Mouse (Mus musculus): ENCODE data around the gene Ccdc141.

Gene Ccdc141

DNA sequence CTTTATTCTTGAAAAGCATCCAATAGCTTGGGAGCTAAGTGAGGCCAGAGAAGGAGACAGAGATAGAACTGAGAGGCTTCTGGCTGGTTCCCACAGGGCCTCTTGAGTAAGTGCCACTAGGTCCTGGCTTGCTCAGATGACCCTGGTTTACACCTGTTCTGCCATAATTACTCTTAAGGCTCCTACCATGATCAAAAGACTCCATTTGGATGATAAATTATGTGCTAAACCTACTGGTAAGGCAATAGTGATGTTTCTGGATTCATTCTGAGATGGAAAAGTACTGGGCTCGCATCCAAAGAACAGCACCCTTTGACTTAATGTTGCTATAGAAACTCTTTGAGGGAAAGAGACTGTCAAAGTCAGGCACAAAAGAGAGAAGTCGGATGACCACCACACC is 3.9 kb upstream of the Ccdc141 start:
- DNase-seq (ENCODE audit: low spot score in 2 of 2): no peak

DNA sequence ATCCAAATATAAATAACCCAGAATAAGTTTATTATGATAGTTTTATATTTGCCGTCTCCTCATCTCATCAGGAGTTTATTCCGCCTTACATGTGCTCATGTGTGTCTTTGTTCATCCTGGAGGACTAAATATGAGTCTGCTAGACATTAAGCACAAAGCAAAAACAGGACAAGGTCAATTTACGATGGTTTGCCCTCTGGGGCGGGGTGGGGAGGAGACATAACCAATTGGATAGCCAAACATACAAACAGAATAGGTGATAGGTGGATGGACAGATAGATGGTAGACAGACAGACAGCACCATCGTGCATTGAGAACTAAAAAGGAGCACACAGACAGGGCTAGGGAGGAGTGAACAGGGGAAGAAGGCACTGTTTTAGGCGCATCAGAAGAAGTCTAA is 3.4 kb upstream of the Ccdc141 start:
- DNase-seq (ENCODE audit: low spot score in 2 of 2): no peak

DNA sequence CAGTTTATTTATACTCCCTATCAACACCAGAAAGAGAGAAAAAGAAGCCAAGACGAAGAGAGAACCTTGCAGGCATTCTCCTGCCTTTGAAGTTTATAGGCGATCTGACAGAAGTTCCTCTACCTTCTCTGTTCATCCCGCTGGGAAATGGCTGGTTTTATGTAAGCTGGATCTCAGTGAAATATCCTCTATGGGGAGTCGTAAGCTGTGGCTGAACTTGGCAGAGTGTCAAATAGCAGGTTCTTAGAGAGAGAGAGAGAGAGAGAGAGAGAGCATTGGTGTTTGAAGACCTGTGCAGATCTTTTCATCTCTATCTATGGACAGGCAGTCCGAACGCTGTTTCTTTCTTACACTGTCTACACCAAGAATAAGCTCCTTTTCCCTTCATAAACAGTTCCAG is 2.9 kb upstream of the Ccdc141 start:
- no peak for DNase-seq (ENCODE audit: low spot score in 2 of 2)

DNA sequence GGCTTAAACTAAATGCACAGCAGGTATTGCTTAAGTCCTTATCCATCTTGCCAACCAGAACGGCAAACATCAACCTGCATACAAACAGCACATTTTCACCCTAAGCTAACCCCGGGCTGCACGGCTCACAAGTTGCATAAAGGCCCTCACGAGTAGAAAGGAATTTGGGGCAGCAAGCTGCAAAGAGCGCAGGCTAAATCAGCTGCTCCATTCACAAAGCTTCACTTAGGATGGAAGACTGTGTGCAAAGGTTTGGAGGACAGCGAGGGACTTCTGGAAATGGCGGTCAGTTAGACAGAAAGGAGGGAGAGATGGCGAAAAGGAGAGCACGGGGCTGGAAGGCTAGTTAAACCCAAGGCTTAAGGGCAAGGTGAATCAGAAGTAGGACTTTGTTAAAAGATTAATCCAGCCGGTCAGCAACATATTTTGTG is 1.8 kb upstream of the Ccdc141 start:
- no peak for DNase-seq (ENCODE audit: low spot score in 2 of 2)

DNA sequence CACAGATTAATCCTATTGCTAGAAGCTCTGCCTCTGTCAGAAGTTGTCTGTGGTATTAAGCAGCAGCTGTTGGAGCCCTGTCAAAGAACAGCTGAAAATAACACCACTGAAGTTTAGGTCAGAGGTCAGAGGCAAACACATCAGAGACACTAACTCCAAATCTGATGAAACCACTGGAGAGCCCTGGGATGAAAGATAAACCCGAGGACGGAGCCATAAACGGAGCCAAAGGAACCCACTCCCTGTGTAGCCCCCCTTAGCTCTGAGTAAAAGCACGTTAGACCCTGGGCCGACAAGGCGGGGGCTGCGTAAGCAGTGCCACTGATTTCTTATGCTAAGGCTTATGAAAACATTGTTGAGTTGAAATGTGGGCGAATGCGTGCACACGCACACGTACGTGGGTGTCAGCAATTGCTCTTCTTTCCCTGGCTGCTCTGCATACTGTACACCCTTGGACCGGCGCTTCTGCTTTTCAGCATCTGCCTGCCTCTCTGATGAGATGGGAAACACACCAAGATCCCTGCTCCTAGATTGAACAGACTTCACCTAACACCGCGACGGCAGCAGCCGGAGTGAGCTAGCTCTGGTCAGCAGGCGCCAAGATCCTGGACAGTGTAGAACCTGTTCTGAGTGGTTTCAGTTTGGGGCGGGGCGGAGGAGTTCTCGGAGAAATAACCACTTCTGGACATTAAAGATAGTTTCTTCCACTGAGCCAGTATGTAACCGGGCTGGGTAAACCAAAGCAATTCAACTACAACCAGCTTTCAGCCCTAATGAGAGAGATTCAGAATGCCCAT is 1.2 kb upstream of the Ccdc141 start:
- no peak for DNase-seq (ENCODE audit: low spot score in 2 of 2)

DNA sequence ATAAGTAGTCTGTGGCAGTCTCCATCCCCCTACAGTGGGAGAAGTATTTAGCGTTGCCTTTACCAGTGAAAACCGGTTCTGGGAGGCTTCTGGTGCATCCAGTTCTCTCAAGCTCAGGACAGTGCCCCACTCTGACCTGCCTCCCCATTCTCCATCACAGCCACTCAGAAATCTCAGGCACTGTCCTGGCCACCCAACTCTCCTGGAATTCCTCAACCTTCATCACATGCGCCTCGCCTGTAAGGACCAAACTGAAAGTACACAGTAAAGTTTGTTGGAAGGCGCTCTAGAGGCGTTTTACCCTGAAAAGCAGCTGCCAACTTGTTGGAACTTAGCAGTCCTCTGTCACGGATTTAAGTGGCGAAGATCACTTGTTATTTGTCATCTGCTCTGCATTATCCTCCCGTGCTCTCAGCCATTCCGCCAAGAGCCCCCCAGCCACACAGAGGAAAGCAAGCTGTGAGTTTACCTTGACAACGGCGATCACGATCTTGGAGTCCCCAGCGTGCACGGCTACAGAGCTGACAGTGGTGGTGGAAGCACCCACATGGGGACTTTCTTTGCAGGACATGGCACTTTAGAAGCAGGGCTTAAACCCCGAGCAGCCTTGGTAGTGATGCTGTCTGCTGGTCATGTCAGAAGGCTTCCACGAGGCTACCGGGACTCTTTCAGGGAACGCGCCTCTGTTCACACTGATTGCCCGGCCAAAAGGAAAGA is 362 bp downstream of the Ccdc141 start:
- no peak for DNase-seq (ENCODE audit: low spot score in 2 of 2)

DNA sequence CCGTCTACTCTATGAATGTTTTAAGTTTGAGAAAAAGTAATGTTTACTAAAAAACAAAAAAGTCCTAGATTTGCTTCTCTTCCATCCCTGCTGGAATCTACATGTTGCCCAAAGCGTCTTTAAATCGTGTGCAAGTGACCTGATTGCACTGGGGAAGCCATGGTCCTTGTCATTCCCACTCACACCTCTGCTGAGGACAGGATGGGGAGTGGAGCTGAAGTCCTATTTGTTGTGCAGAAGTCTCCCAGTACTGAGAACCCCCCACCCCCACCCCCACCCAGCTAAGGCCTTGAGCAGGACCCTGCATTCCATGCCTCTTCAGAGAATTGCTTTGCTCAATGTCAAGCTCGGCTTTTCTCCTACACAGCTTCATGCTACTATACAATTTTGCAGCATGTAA is 1.2 kb downstream of the Ccdc141 start:
- DNase-seq (ENCODE audit: low spot score in 2 of 2): no peak

DNA sequence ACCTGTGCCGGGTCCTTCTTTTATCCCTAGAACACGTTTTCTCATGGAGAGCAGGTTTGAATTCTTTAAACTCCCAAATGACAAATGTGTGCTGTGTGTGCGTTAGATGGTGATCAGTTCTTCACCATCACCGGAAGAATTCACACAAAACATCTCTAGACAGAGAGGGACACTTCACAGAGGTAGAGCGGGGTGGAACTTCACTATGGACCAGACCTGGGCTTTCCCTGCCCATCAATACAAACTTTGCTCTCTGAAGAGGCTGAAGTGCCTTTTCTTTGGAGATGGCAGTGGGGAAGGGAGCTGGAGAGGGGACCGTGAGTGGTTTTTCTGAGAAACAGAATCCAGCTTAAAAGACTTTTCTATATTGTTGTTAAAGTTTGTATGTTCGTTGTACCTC is 1.7 kb downstream of the Ccdc141 start:
- no peak for DNase-seq (ENCODE audit: low spot score in 2 of 2)

DNA sequence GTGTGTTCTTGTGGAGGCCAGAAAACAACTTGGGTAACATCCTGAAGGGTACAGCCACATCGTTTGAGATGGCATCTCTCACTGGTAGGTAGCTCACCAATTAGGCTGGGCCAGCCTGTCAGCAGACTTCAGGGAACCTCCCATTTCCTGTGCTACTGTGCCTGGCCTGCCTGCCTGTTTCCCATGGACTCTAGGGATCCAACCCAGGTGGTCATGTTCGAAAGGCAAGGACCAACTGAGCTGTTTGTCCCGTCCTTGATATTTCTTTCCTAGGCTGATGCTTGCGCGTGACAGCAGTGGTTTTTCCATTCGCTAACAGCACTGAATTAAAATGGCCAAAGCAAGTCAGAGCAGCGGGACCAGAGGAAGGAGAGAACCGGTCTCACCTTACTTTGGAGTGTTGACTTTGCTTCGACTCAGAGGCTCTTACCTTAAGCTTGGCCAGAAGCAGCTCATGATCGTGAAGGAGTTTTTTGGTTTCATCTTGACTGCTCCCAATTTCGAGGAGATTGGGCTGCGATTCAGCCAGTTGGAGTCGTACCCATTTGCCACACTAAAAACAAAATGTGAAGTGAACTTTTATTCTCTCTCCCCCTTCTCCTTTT is 2.3 kb downstream of the Ccdc141 start:
- DNase-seq (ENCODE audit: low spot score in 2 of 2): no peak

DNA sequence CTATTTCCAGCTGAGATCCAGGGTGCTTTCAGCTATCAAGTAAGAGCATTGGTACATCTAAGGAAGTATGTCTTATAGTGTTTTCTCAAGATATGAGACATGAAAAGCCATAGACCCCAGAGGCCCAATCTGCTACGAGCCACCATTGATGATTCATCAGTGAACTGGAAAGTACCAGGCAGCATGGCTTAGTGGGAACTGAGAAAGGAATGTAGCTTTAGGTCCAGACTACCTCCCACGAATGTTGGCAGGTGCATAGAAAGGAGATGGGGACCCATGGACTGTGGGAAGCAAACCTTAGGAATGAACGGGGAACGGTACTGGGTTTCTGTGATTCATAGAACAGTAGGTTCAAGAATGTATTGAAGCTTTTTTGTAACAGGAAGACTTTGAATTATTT is 4.1 kb downstream of the Ccdc141 start:
- DNase-seq (ENCODE audit: low spot score in 2 of 2): no peak

DNA sequence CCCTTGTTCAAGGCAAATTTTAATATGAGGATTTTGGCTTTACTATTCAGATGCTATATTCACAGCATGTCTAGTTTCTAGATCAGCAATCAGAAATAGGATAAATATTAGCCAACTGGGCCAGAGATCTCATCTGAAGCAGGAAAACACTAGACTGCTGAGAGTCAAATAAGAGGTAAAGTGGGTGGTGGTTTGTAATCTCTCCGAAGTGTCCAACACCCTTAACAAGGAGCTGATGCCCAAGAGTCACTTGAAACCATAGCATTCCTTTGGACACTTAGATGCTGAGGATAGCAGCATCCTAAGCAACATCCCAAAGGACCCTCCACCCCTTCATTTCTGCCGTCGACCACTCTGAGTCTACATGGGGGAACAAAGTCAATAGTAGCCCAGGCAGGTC is 5.8 kb downstream of the Ccdc141 start:
- no peak for DNase-seq (ENCODE audit: low spot score in 2 of 2)

DNA sequence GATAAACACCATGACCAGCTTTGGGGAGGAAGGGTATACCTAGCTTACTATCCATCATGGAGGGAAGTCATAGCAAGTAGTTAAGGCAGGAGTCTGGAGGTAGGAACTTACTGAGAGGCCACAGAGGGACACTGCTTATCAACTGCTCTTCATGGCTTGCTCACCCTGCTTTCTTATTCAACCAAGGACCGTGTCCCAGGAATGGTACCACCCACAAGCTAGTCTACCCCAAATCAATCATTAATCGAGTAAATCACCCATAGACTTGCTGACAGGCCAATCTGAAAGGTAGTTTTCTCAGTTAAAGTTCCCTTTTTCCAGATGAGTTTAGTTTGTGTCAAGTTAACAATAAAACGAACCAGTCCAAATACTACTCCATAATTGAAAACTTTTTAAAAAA is 7.1 kb downstream of the Ccdc141 start:
- no peak for DNase-seq (ENCODE audit: low spot score in 2 of 2)

DNA sequence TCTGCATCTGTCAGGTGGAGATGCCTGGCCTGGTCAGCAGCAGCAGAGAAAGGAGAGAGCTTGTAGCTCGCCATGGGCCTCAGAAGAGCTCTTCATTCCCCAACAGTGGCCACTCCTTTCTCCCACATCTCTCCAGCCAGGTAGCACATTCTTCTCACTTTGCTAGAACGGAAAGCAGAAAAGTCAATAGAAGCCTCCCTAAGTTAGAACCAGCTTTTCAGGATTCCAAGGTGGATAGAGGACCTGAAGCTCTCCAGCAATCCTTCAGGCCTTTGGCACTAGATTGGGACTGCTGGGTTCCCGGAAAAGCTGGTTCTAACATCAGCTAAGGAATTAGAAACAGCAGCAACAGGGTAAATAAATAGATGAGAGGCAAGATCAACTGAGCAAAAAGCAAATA is 8.3 kb downstream of the Ccdc141 start:
- DNase-seq (ENCODE audit: low spot score in 2 of 2): no peak

DNA sequence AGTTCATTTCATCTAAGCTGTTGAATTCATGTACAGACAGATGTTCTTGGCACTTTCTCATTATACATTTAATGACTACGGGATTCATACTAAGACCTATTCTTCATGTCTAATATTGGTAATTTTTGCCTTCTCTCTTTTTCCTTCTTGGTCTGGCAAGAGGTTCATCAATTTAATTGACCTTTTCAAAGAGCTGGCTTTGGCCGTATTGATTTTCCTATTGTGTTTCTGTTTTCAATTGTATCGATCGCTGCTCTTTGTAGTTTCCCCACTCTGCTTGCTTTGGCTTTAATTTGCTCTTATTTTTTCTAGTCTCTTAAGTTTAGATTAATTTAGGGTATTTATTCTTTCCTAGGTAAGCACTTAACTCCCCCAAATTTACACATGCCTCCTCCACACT is 12.9 kb downstream of the Ccdc141 start:
- no peak for DNase-seq (ENCODE audit: low spot score in 2 of 2)

DNA sequence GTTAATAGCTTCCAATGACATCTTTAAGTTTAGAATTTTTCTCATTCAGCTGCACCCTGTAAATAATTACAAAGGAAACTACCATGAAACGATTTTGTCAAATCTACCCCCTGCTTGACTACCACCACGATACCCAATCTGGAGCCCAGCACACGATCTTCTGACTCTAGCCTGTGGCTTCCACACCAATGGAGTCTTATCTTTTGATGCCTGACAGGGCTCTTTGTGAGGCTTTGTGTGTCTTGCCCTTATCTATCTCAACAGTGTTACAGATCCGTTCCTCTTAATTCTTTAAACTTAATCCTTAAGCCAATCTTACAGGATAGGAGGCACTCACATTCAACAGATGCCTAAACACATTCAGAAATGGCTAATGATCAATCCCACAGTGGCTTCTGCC is 16.4 kb downstream of the Ccdc141 start:
- DNase-seq (ENCODE audit: low spot score in 2 of 2): no peak

DNA sequence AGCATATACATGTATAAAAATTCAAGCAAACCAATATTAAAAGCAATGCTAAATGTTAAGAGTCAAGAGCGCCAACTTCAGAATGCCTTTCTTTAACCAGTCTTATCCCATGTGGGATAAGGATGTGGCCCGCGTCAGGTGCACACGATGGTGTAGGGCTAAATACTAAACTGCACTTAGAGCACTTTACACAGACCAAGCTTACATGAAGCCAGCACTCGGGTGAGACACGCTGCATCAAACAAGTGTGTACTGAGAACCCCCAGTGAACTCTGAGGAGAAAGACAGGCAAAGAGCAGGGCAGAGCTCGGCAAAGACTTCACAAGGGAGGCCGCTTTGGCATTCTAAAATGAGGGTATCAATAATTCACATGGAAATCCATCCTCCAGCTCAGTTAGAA is 19.2 kb downstream of the Ccdc141 start:
- DNase-seq (ENCODE audit: low spot score in 2 of 2): no peak

DNA sequence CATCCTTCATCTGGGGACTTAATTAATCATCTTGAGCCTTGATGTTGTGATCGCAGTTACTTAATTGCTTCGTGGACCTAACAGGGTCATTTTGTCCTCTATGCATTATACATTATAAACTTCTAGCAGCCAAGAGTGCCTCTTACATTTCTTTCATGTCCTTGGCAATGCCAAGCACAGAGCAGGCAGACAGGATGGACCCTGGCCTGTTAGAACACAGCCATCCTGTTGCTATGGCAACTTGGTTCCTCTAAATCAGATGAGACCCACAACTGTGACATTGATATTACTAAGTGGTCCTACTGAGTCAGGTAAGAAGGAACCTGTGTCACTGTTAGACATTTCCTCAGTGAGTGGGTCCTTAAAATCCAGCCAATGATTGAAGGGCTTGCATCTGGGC is 20.9 kb downstream of the Ccdc141 start:
- no peak for DNase-seq (ENCODE audit: low spot score in 2 of 2)

DNA sequence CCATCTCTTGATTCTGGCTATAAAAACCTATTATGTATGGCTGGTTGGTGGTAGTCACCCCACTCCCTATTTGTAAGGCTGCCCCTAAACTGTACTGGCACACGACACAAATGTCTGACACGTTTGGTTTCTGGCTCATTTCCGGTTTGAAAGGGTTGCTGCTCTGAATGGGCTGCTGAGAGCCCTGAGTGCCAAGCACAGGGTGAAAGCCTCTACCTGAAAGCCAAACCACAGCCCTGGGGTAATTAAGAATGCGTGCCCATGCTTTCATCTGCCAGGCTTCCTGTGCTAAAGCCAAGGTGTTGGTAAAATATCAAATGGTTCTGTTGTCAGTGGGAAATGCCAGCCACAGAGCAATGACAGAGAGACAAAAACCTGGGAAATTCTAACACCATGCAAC is 22.2 kb downstream of the Ccdc141 start:
- no peak for DNase-seq (ENCODE audit: low spot score in 2 of 2)

DNA sequence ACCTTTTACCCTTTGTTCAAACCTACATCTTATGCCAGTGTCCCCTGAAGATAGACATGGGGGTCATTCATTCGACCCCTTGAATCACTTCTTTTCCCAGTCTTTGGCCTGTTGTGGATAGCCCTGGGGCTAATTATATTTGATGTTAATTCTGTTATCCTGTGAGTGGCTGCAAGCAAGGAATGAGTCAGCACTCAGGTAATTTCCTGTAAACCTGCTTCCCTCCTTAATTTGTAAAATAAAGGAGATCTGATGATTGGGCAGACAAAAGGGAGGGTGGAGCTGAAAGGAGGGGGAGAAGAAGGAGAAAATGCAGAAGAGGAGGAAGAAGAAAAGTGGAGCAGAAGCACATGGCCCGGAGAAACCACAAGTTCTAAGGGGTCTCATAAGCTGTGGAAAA is 23.5 kb downstream of the Ccdc141 start:
- no peak for DNase-seq (ENCODE audit: low spot score in 2 of 2)

DNA sequence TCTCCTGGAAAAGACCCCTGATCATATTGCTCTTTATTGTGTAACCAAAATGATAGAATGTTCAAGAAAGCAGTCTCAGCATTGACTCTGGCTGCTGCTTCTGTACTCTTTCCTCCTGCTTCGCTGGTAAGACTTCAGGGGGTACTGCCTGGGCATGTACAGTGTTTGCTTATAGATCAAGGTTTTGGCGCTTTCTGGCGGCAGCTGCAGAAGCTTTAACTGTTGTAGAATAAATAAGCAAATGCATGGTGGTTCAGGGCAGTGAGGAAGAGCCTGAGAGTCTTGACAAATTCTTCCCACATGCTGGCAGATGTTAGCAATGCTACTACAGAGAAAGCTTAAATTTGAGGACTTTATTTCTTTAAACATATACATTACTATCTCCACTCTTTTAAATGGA is 24.1 kb downstream of the Ccdc141 start:
- no peak for DNase-seq (ENCODE audit: low spot score in 2 of 2)

DNA sequence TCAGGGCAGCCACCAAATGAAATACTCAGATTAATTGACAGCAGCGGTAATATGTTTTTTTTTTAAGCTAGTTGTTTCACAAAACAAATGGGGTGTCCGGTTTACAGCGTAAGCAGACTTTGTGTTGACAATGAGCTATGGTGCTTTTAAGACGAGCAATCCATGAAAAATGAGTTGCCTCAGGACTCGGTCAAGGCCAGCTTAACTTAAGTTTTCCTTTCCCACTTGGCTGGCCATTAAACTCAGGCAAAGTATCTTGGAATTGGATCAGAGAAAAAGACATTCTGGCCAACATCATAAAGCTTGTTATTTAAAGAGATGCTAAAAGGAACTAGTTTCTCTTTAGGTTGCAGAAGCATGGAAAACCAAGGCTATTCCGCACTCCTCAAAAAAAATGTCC is 26.9 kb downstream of the Ccdc141 start:
- no peak for DNase-seq (ENCODE audit: low spot score in 2 of 2)

DNA sequence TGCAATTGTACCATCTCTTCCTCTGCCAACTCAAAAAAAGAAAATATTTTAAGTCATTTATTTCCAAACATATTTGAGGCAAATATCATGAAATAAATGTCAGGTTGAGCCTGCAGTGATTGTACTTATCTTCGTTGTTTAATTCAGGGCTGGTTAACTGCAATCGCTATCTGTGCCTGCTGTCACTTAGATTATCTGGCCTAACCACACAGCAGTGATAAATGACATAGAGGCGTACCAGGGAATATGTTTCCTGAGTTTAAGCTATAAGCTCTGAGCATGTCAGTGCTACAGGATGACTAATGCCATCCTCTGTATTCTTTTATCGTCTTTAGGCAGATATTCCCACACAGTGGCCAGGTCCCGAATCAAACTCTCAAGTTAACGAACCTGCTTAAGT is 31.6 kb downstream of the Ccdc141 start:
- no peak for DNase-seq (ENCODE audit: low spot score in 2 of 2)

DNA sequence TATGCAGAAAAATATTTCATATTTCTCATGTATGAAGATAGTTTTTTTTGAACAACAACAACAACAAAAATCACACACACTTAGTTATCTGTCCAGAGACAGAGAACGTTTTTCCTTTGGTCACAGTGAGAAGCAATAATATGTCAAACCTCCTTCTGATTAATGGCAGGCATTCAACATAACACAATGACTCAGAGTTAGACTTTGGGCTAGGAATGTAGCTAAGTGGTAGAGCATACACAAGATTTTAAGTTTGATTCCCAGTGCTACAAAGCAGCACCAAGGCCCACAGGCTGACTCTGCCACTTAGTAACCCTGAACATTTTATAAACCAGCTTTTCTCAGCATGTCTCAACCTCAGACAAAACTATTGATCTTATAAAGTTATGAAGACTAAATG is 35.5 kb downstream of the Ccdc141 start:
- DNase-seq (ENCODE audit: low spot score in 2 of 2): no peak
